Comparison of ENCODE assay signal across 8 mouse cellular contexts in genomic region chr5:125531634-125532033, GRCm38 (mm10). TPM values are rescaled to one million over a fixed set of nuclear protein-coding genes. Genes with fewer than 3 reads are reported as not detected.
DNase-seq lines count a peak whose midpoint lies in the region; ATAC-seq and TF ChIP-seq lines count a peak whose summit lies in the region.

TSS of gene Tmem132b (plus strand) at chr5:125531774.

- H3K27ac ChIP-seq in lung, postnatal 0 days (ENCODE audit: low read length) = no peak within 1 kb of the TSS
- peak within 1 kb of the TSS; percentile 62 for H3K27ac ChIP-seq in forebrain, embryonic 16.5 days (ENCODE audit: low read length)
- H3K27ac ChIP-seq in midbrain, embryonic 16.5 days (ENCODE audit: low read length) = peak within 1 kb of the TSS; percentile 83

- no peak for TF ChIP-seq CTCF in lung, postnatal 0 days (IDR thresholded peaks at IDR 0.05)

- no peaks in the 10 kb centered on the region for H3K9me3 ChIP-seq in lung, postnatal 0 days (ENCODE audit: low read length)
- H3K9me3 ChIP-seq in forebrain, embryonic 16.5 days (ENCODE audit: control insufficient read depth, low read length) = no peaks in the 10 kb centered on the region; the same call in 1 of the 2 replicates
- H3K9me3 ChIP-seq in midbrain, embryonic 16.5 days (replicated peaks; ENCODE audit: control insufficient read depth, low read length, poor library complexity, severe bottlenecking) = no peaks in the 10 kb centered on the region

- peak within 1 kb of the TSS; percentile 25 for H3K4me3 ChIP-seq in lung, postnatal 0 days (ENCODE audit: low read depth, low read length)
- H3K4me3 ChIP-seq in forebrain, embryonic 16.5 days (replicated peaks; ENCODE audit: low read length) = peak within 1 kb of the TSS; percentile 65
- peak within 1 kb of the TSS; percentile 65 for H3K4me3 ChIP-seq in midbrain, embryonic 16.5 days (ENCODE audit: low read depth, low read length)

- H3K27me3 ChIP-seq in lung, postnatal 0 days (replicated peaks; ENCODE audit: insufficient read depth, low read length) = peaks cover 39% of the 10 kb centered on the region
- H3K27me3 ChIP-seq in forebrain, embryonic 16.5 days (replicated peaks; ENCODE audit: control insufficient read depth, insufficient read depth, low read length) = peaks cover 4% of the 10 kb centered on the region; the same call in 1 of the 2 replicates
- peaks cover 3% of the 10 kb centered on the region for H3K27me3 ChIP-seq in midbrain, embryonic 16.5 days (ENCODE audit: control insufficient read depth, insufficient read depth, low read depth, low read length)

- H3K4me1 ChIP-seq in lung, postnatal 0 days (ENCODE audit: insufficient read depth, low read depth, low read length) = no peaks in the 10 kb centered on the region
- H3K4me1 ChIP-seq in forebrain, embryonic 16.5 days (replicated peaks; ENCODE audit: control insufficient read depth, insufficient read depth, low read length) = peaks cover 32% of the 10 kb centered on the region
- H3K4me1 ChIP-seq in midbrain, embryonic 16.5 days (ENCODE audit: control insufficient read depth, insufficient read depth, low read length) = peaks cover 26% of the 10 kb centered on the region; the same call in 1 of the 2 replicates

- H3K9ac ChIP-seq in lung, postnatal 0 days (replicated peaks; ENCODE audit: low read depth) = no peak within 1 kb of the TSS
- peak within 1 kb of the TSS; percentile 77 for H3K9ac ChIP-seq in forebrain, embryonic 16.5 days (replicated peaks; ENCODE audit: low read depth, low read length)
- peak within 1 kb of the TSS; percentile 81 for H3K9ac ChIP-seq in midbrain, embryonic 16.5 days (ENCODE audit: low read depth, low read length)

- no peak for TF ChIP-seq EP300 in lung, postnatal 0 days (IDR thresholded peaks at IDR 0.05)

- WGBS in lung, postnatal 0 days = 4% methylated on average over 19 of the region's 25 CpGs
- 6% methylated on average over 24 of the region's 25 CpGs for WGBS in forebrain, embryonic 16.5 days
- 2% methylated on average over 22 of the region's 25 CpGs for WGBS in midbrain, embryonic 16.5 days

- no peaks in the 10 kb centered on the region for H3K36me3 ChIP-seq in lung, postnatal 0 days (ENCODE audit: insufficient read depth, low read length)
- H3K36me3 ChIP-seq in forebrain, embryonic 16.5 days (ENCODE audit: control insufficient read depth, insufficient read depth) = no peaks in the 10 kb centered on the region
- H3K36me3 ChIP-seq in midbrain, embryonic 16.5 days (ENCODE audit: control insufficient read depth, insufficient read depth, low read length) = no peaks in the 10 kb centered on the region

- ATAC-seq in lung, postnatal 0 days = no peak
- peak; percentile 37 for ATAC-seq in forebrain, embryonic 16.5 days
- ATAC-seq in midbrain, embryonic 16.5 days = 0 out of 2 replicates have a peak, but pooled peaks have one; percentile 34

- no peak for DNase-seq in lung, postnatal 0 days (ENCODE audit: low spot score)
- DNase-seq in lung, postnatal 36 days = no peak
- DNase-seq in left cerebral cortex, adult 11 months (ENCODE audit: low spot score) = peak; percentile 32
- DNase-seq in thymus, postnatal 10 days (ENCODE audit: low spot score in 2 of 2) = no peak
- DNase-seq in urinary bladder, postnatal 36 days (ENCODE audit: low spot score in 2 of 2) = no peak
- DNase-seq in cerebellum, postnatal 36 days = no peak

- H3K4me2 ChIP-seq in lung, postnatal 0 days (replicated peaks; ENCODE audit: low read depth, low read length) = peak within 1 kb of the TSS; percentile 53
- peak within 1 kb of the TSS; percentile 93 for H3K4me2 ChIP-seq in forebrain, embryonic 16.5 days (ENCODE audit: low read length)
- H3K4me2 ChIP-seq in midbrain, embryonic 16.5 days (ENCODE audit: low read length) = peak within 1 kb of the TSS; percentile 68

RNA-seq across cellular contexts. Expression of gene Tmem132b, which starts in this region (rescaled TPM):
- polyA plus RNA-seq in lung, postnatal 0 days (2015; fragmentation: Nextera tagmentation; extraction: Ambion mirVana) = not detected in 2 replicates
- polyA plus RNA-seq in forebrain, embryonic 16.5 days (2015; fragmentation: Nextera tagmentation; extraction: Ambion mirVana) = 8.4 and 9.1 TPM in 2 replicates
- polyA plus RNA-seq in midbrain, embryonic 16.5 days (2015; fragmentation: Nextera tagmentation; extraction: Ambion mirVana) = 5.5 and 6.6 TPM in 2 replicates
